Mouse (Mus musculus) liver, postnatal 0 days (tissue): Measurements from ENCODE around the gene Gpcpd1.

Experiments
- CTCF ChIP-seq: sonication (generic); IDR thresholded peaks from 2 replicates; pipeline ENCODE4 v1.5.1; 2016; ENCODE audit warnings: antibody characterized with exemption, low read depth
- EP300 ChIP-seq: IDR thresholded peaks from 2 replicates; pipeline ENCODE4 v1.6.1; 2016; ENCODE audit warnings: antibody characterized with exemption, low read depth, mild to moderate bottlenecking

GRCm38 (mm10) chr2:132561860-132562259 lies 25.7 kb downstream of the Gpcpd1 start:
- TF ChIP-seq EP300 (no peak), CTCF (no peak)
